Mouse (Mus musculus) MEL (cell line): ENCODE results near the gene Prkar2a. TPM values are rescaled to one million over a fixed set of nuclear protein-coding genes. Genes with fewer than 3 reads are reported as not detected.

Experiments
- DNase-seq: peaks from one replicate; pipeline ENCODE4 v3.0.0; 2011; ENCODE audit warnings: low read depth, low spot score
- H3K27ac ChIP-seq: 2 replicates; pipeline ENCODE4 v1.5.1; 2012; ENCODE audit warnings: low read depth, mild to moderate bottlenecking, control low read depth, low read length, moderate library complexity; ENCODE audit not compliant: control insufficient read depth
- H3K27me3 ChIP-seq, 2 experiments: fragments of 150-350 bp in 1 of 2; sonication (generic) in 1 of 2; 2 replicates each; pipeline ENCODE4 v1.6.1; 2012; ENCODE audit warnings: low read length in 2 of 2, mild to moderate bottlenecking in 2 of 2, improper control_type of control experiment in 1 of 2, moderate library complexity in 1 of 2; ENCODE audit not compliant: insufficient read depth in 2 of 2, control insufficient read depth in 1 of 2
- H3K36me3 ChIP-seq, 2 experiments: 2 replicates each; pipeline ENCODE4 v1.6.1; 2012 to 2014; ENCODE audit warnings: low read length in 2 of 2, improper control_type of control experiment in 1 of 2, inconsistent platforms in 1 of 2, mild to moderate bottlenecking in 1 of 2; ENCODE audit not compliant: insufficient read depth in 2 of 2, control insufficient read depth in 1 of 2
- H3K4me1 ChIP-seq, 2 experiments: fragments of 150-350 bp in 1 of 2; sonication (generic) in 1 of 2; 2 replicates each; pipeline ENCODE4 v1.6.1; 2012; ENCODE audit warnings: low read length in 2 of 2, improper control_type of control experiment in 1 of 2, mild to moderate bottlenecking in 1 of 2; ENCODE audit not compliant: insufficient read depth in 2 of 2, control insufficient read depth in 1 of 2
- H3K4me3 ChIP-seq, 2 experiments: fragments of 150-350 bp in 1 of 2; sonication (generic) in 1 of 2; 2 replicates each; pipeline ENCODE4 v1.5.1; 2012; ENCODE audit warnings: low read depth in 2 of 2, low read length in 2 of 2, mild to moderate bottlenecking in 2 of 2, moderate library complexity in 2 of 2, control low read depth in 1 of 2, improper control_type of control experiment in 1 of 2; ENCODE audit not compliant: control insufficient read depth in 1 of 2, insufficient read depth in 1 of 2
- H3K79me2 ChIP-seq: 2 replicates; pipeline ENCODE4 v1.6.1; 2012; ENCODE audit warnings: mild to moderate bottlenecking, low read length, moderate library complexity; ENCODE audit not compliant: control insufficient read depth, poor library complexity, insufficient read depth
- H3K9ac ChIP-seq: 2 replicates; pipeline ENCODE4 v1.6.1; 2012; ENCODE audit warnings: low read depth, mild to moderate bottlenecking, control low read depth, low read length, moderate library complexity; ENCODE audit not compliant: control insufficient read depth, poor library complexity, severe bottlenecking
- H3K9me3 ChIP-seq: fragments of 150-350 bp; sonication (generic); replicated peaks from 2 replicates; pipeline ENCODE4 v1.6.1; 2012; ENCODE audit warnings: mild to moderate bottlenecking, low read length, improper control_type of control experiment, moderate library complexity; ENCODE audit not compliant: insufficient read depth
- E2F4 ChIP-seq: IDR thresholded peaks from 2 replicates; pipeline ENCODE4 v1.6.1; 2011; ENCODE audit warnings: low read depth, low read length, improper control_type of control experiment, borderline replicate concordance
- EP300 ChIP-seq, 2 experiments: IDR thresholded peaks; 2 replicates each; pipeline ENCODE4 v1.6.1; 2011; ENCODE audit warnings: improper control_type of control experiment in 2 of 2, low read length in 2 of 2, low read depth in 1 of 2, mild to moderate bottlenecking in 1 of 2
- ETS1 ChIP-seq: IDR thresholded peaks from 2 replicates; pipeline ENCODE4 v1.6.1; 2012; ENCODE audit warnings: low read depth, mild to moderate bottlenecking, inconsistent platforms, low read length, improper control_type of control experiment, moderate library complexity
- KAT2A ChIP-seq: conservative IDR thresholded peaks from 2 replicates; pipeline ENCODE4 v1.6.1; 2012; ENCODE audit warnings: low read depth, low read length, improper control_type of control experiment, inconsistent platforms
- MAFK ChIP-seq: IDR thresholded peaks from 2 replicates; pipeline ENCODE4 v1.6.1; 2011; ENCODE audit warnings: low read depth, mild to moderate bottlenecking, low read length, improper control_type of control experiment, borderline replicate concordance
- MXI1 ChIP-seq: IDR thresholded peaks from 2 replicates; pipeline ENCODE4 v1.6.1; 2011; ENCODE audit warnings: mild to moderate bottlenecking, low read depth, low read length, improper control_type of control experiment
- MYB ChIP-seq: IDR thresholded peaks from 2 replicates; pipeline ENCODE4 v1.6.1; 2011; ENCODE audit warnings: mild to moderate bottlenecking, low read depth, low read length, improper control_type of control experiment
- MYC ChIP-seq: IDR thresholded peaks from 2 replicates; pipeline ENCODE4 v1.6.1; 2011; ENCODE audit warnings: low read depth, mild to moderate bottlenecking, low read length, improper control_type of control experiment, moderate library complexity
- NRF1 ChIP-seq: IDR thresholded peaks from 2 replicates; pipeline ENCODE4 v1.6.1; 2014; ENCODE audit warnings: low read depth, mild to moderate bottlenecking, inconsistent platforms, low read length, improper control_type of control experiment, moderate library complexity; ENCODE audit not compliant: poor library complexity, insufficient read depth, severe bottlenecking
- POLR2A ChIP-seq, 2 experiments: IDR thresholded peaks; 2 replicates each; pipeline ENCODE4 v1.6.1; 2011 to 2012; ENCODE audit warnings: low read length in 2 of 2, mild to moderate bottlenecking in 2 of 2, control low read depth in 1 of 2, improper control_type of control experiment in 1 of 2, low read depth in 1 of 2, moderate library complexity in 1 of 2; ENCODE audit not compliant: control insufficient read depth in 1 of 2, insufficient read depth in 1 of 2, poor library complexity in 1 of 2
- POLR2AphosphoS2 ChIP-seq: IDR thresholded peaks from 2 replicates; pipeline ENCODE4 v1.6.1; 2011; ENCODE audit warnings: low read length, improper control_type of control experiment
- RAD21 ChIP-seq: IDR thresholded peaks from 2 replicates; pipeline ENCODE4 v1.6.1; 2011; ENCODE audit warnings: mild to moderate bottlenecking, low read depth, low read length, improper control_type of control experiment
- RCOR1 ChIP-seq: IDR thresholded peaks from 2 replicates; pipeline ENCODE4 v1.6.1; 2012; ENCODE audit warnings: low read depth, mild to moderate bottlenecking, inconsistent platforms, low read length, improper control_type of control experiment
- SIN3A ChIP-seq: IDR thresholded peaks from 2 replicates; pipeline ENCODE4 v1.6.1; 2012; ENCODE audit warnings: low read length, improper control_type of control experiment, inconsistent platforms
- TBP ChIP-seq: IDR thresholded peaks from 2 replicates; pipeline ENCODE4 v1.8.0; 2011; ENCODE audit warnings: low read depth, low read length, improper control_type of control experiment
- TCF12 ChIP-seq: IDR thresholded peaks from 2 replicates; pipeline ENCODE4 v1.6.1; 2014; ENCODE audit warnings: low read depth, mild to moderate bottlenecking, inconsistent platforms, low read length, improper control_type of control experiment, moderate library complexity
- UBTF ChIP-seq: IDR thresholded peaks from 2 replicates; pipeline ENCODE4 v1.6.1; 2012; ENCODE audit warnings: low read depth, mild to moderate bottlenecking, inconsistent platforms, low read length, improper control_type of control experiment, moderate library complexity, borderline replicate concordance; ENCODE audit not compliant: insufficient read depth
- USF1 ChIP-seq: IDR thresholded peaks from 2 replicates; pipeline ENCODE4 v1.6.1; 2014; ENCODE audit warnings: low read depth, mild to moderate bottlenecking, inconsistent platforms, low read length, improper control_type of control experiment, moderate library complexity
- ZMIZ1 ChIP-seq: IDR thresholded peaks from 2 replicates; pipeline ENCODE4 v1.6.1; 2012; ENCODE audit warnings: low read depth, mild to moderate bottlenecking, inconsistent platforms, low read length, improper control_type of control experiment, moderate library complexity
- ZNF384 ChIP-seq: IDR thresholded peaks from 2 replicates; pipeline ENCODE4 v1.6.1; 2012; ENCODE audit warnings: low read depth, mild to moderate bottlenecking, inconsistent platforms, low read length, improper control_type of control experiment
- polyA plus RNA-seq, 2 experiments: library from polyadenylated mRNA; stranded (reverse) in 1 of 2; unstranded in 1 of 2; fragments of >175 nt in 1 of 2; fragments of >200 nt in 1 of 2; gene quantifications; 2 replicates each; pipeline versions ENCODE4 v1.2.1 to v1.2.4; 2012; ENCODE audit warnings: low replicate concordance in 2 of 2, low read depth in 1 of 2; ENCODE audit not compliant: insufficient read length in 2 of 2, insufficient read depth in 1 of 2, missing spikeins in 1 of 2
- total RNA-seq: library from RNA; depleted of rRNA; stranded (reverse); fragments of 300-350 nt; gene quantifications from 2 replicates; pipeline ENCODE4 v1.2.3, GENCODE M21; 2012

Prkar2a gene
- total and polyA plus RNA-seq, 3 experiments: 22.4 to 230 (median 87.9) TPM

- H3K4me3 ChIP-seq: no peak overlapping the region
- H3K27ac ChIP-seq: no peak overlapping the region
- no peaks in the 10 kb centered on the region for H3K27me3 ChIP-seq
- peaks cover 43% of the 10 kb centered on the region for H3K79me2 ChIP-seq
- DNase-seq: no peak
- no peak overlapping the region for H3K9ac ChIP-seq
- H3K36me3 ChIP-seq: peaks cover 4 to 8% of the 10 kb centered on the region in 2 experiments
- H3K9me3 ChIP-seq: no peaks in the 10 kb centered on the region
- H3K4me1 ChIP-seq: peaks cover 4% of the 10 kb centered on the region in 2 experiments; a peak in 3 of 4 replicates
- no peak for TF ChIP-seq KAT2A
- no peak for TF ChIP-seq POLR2A (IDR thresholded peaks at IDR 0.05; ENCODE audit: control insufficient read depth in 1 of 2, insufficient read depth in 1 of 2, low read depth in 1 of 2, low read length in 2 of 2, poor library complexity in 1 of 2)
- TF ChIP-seq RCOR1: no peak
- TF ChIP-seq ZNF384: no peak
These were observed 14.4 kb downstream of the Prkar2a start for GRCm38 (mm10) chr9:108703373-108704110.

- H3K4me1 ChIP-seq: peaks cover 3 to 4% of the 10 kb centered on the region in 2 experiments; a peak in 3 of 4 replicates
- H3K36me3 ChIP-seq: peaks cover 4 to 8% of the 10 kb centered on the region in 2 experiments
- H3K4me3 ChIP-seq: no peak overlapping the region
- peaks cover 37% of the 10 kb centered on the region for H3K79me2 ChIP-seq
- TF ChIP-seq ETS1 (no peak), EP300 (IDR thresholded peaks at IDR 0.05; ENCODE audit: low read depth in 1 of 2, low read length in 2 of 2) (no peak), KAT2A (no peak), NRF1 (no peak), RAD21 (no peak), TCF12 (no peak), ZMIZ1 (no peak), TBP (no peak), UBTF (no peak), MYC (no peak), MAFK (no peak), POLR2AphosphoS2 (no peak), SIN3A (no peak), MYB (no peak), USF1 (no peak), MXI1 (no peak), E2F4 (no peak)
- H3K9ac ChIP-seq: no peak overlapping the region
- H3K9me3 ChIP-seq: no peaks in the 10 kb centered on the region
- H3K27me3 ChIP-seq: no peaks in the 10 kb centered on the region
- H3K27ac ChIP-seq: no peak overlapping the region
- no peak for DNase-seq
These were observed 15.5 kb downstream of the Prkar2a start for GRCm38 (mm10) chr9:108704591-108704990.
